Mouse (Mus musculus): Measurements from ENCODE around the gene Klhl21. TPM values are rescaled to one million over a fixed set of nuclear protein-coding genes. Genes with fewer than 3 reads are reported as not detected.
A peak's percentile ranks its signal among the peaks of the same experiment; 100 is the strongest.

Gene Klhl21
- polyA plus RNA-seq, 1 experiment from 2014 or later: 41.4 TPM

DNA sequence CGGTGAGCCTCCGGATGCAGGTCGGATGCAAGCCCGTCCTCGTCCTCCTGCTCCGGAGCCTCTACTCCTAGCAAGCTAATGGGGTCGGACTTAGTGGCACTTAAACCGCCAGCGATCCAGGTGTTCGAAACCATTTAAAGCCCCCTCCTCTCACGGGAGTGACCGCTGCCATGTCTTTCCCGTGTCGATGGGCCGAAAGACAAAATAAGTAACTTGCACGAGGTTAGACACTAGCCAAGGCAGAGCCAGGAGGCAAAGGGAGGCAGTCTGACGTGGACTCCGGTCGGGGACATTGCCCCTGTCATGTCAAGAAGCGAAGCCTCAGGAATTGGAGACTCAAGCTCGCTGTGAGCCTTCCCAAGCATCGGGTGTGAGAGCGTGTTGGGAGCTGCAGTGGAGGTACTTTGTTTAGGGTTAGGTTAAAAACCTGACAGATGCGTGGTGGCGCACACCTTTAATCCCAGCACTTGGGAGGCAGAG, 31.3 kb downstream of the Klhl21 start:
- Histone ChIP-seq H3K4me1 (replicated peaks) (peaks cover 9% of the 10 kb centered on the region), H3K27ac (ENCODE audit: poor library complexity, severe bottlenecking) (no peak overlapping the region)
- WGBS: 2% methylated on average over 25 of the region's 25 CpGs

DNA sequence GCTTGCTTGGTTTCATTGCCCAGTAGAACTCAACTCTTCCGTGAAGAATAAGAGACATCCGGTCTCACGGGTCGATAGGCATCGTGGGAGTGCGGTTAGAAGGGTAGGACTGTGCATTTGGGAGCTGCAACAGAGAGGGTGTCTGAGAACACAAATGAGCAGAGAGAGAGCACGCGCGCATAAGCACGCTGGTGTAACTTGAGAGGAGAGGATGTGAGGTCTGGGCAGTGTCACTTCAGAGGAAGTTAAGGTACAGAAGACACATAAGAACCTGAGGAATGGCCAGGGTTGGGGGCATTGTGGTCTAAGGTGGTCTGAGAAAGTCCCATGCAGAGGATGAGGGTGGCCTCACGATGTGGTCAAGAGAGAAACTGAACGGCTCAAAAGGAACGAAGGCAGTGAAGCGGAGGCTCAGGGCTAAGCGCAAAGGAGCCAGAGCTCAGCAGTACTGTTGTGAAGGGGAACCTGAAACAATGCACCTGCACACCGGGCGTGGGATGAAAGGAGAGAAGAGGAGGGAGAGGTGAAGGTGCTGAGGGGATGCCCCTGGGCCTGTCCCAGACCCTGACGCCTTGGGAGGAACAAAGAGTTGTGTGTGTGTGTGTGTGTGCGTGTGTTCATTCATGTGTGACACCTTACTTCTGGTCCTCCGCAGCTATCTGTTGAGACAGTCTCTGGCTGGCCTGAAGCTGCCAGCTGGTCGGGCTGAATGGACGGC, 33.5 kb downstream of the Klhl21 start:
- ATAC-seq (ENCODE audit: insufficient number of reproducible peaks, low FRiP score): no peak
- Histone ChIP-seq H3K4me3 (no peak overlapping the region), H3K27me3 (replicated peaks) (no peaks in the 10 kb centered on the region), H3K9ac (no peak overlapping the region), H3K27ac (ENCODE audit: poor library complexity, severe bottlenecking) (no peak overlapping the region), H3K36me3 (peaks cover 58% of the 10 kb centered on the region), H3K4me1 (replicated peaks) (peaks cover 9% of the 10 kb centered on the region), H3K4me2 (no peak overlapping the region), H3K9me3 (replicated peaks) (no peaks in the 10 kb centered on the region)
- WGBS: 95% methylated on average over 22 of the region's 22 CpGs

More for the DNA sequence above, 31.3 kb downstream of the Klhl21 start:
- peak overlapping the region; percentile 95 for H3K9ac ChIP-seq
- H3K36me3 ChIP-seq: peaks cover 40% of the 10 kb centered on the region
- no peaks in the 10 kb centered on the region for H3K27me3 ChIP-seq (replicated peaks)
- ATAC-seq (ENCODE audit: insufficient number of reproducible peaks, low FRiP score): no peak
- H3K9me3 ChIP-seq (replicated peaks): no peaks in the 10 kb centered on the region
- H3K4me2 ChIP-seq: peak overlapping the region; percentile 92
- H3K4me3 ChIP-seq: peak overlapping the region; percentile 91

DNA sequence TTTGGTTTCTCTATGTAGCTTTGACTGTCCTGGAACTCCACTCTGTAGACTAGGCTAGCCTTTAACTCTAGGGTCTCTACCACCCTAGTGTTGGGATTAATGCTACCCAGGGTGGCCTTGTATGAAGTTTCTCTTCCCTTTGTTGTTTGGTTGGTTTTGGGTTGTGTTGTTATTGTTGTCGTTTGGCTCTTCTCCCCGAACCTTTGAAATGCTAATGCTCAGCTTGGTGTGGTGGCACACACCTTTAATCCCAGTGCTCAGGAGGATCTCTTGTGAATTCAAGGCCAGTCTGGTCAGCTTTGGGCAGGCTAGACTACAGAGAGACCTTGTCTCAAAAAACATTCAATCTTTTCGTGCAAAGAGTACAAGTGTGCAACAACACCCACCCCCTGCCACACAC, 34.6 kb downstream of the Klhl21 start:
- Histone ChIP-seq H3K27ac (ENCODE audit: poor library complexity, severe bottlenecking) (no peak overlapping the region), H3K4me1 (replicated peaks) (peaks cover 9% of the 10 kb centered on the region), H3K36me3 (peaks cover 69% of the 10 kb centered on the region), H3K9me3 (replicated peaks) (no peaks in the 10 kb centered on the region), H3K4me2 (no peak overlapping the region), H3K4me3 (no peak overlapping the region), H3K9ac (no peak overlapping the region), H3K27me3 (replicated peaks) (no peaks in the 10 kb centered on the region)
- 84% methylated on average over 3 of the region's 3 CpGs for WGBS
- ATAC-seq (ENCODE audit: insufficient number of reproducible peaks, low FRiP score): no peak

DNA sequence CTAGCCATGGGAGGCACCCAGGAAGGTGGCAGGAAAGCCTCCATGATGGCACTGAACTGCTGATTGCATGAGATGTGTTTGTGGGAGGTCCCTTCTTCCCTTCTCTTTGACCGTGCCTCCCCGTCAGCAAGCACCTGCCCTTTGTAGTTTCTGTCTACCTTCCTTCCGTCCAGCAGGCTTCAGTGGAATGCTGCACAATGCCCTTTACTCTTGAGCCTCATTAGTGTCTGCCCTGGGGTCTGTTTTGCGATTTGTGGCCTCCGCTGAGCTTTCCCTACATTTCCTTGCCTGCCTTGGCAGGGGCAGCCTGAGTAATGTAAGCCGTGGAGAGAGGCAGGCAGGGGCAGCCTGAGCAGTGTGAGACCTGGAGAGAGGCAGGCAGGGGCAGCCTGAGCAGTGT, 36.0 kb downstream of the Klhl21 start:
- peaks cover 79% of the 10 kb centered on the region for H3K36me3 ChIP-seq
- 83% methylated on average over 6 of the region's 6 CpGs for WGBS

DNA sequence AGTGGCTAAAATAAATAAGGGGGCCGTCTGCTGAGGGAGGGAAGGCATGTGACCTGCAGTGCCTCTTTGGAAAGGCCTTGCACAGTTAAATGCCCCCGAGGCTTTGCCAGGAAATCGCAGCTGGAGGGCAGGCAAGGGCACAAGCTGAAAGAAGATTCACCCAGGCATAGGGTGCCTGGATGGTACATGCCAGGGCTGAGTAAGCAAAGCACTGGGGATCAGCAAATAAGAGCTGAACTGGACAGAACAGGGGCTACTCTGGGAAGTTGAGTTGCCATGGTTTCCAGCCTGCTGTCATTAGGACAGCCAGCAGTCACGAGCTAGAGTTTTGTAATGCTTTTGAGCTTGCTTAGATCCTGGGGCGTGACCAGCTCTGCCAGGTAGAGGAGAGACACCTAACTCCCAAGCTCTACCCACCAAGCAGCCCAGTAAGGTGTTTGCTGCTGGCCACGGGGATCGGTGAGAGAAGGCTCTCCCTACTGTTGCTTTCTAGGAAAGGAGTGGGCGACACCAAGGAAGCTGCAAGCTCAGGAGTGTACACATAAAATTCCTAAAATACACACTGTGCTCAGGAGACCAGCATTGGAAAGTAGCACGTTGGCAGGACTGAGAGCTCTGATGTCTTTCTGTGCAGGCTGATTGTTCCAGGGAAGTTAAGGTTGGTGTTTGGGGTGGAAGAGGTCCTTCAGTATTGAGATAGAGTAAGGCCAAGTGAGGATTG, 53.9 kb downstream of the Klhl21 start:
- Histone ChIP-seq H3K36me3 (peaks cover 46% of the 10 kb centered on the region), H3K4me3 (no peak overlapping the region), H3K4me1 (replicated peaks) (no peaks in the 10 kb centered on the region), H3K27ac (ENCODE audit: poor library complexity, severe bottlenecking) (no peak overlapping the region), H3K9ac (no peak overlapping the region), H3K9me3 (replicated peaks) (no peaks in the 10 kb centered on the region), H3K4me2 (no peak overlapping the region), H3K27me3 (replicated peaks) (0 out of 2 replicates have a peak, but pooled peaks cover 3% of the 10 kb centered on the region)
- 75% methylated on average over 9 of the region's 9 CpGs for WGBS
- ATAC-seq (ENCODE audit: insufficient number of reproducible peaks, low FRiP score): no peak

More for the DNA sequence above, 36.0 kb downstream of the Klhl21 start:
- Histone ChIP-seq H3K27me3 (replicated peaks) (no peaks in the 10 kb centered on the region), H3K27ac (ENCODE audit: poor library complexity, severe bottlenecking) (no peak overlapping the region), H3K4me2 (no peak overlapping the region), H3K9me3 (replicated peaks) (no peaks in the 10 kb centered on the region), H3K9ac (no peak overlapping the region), H3K4me3 (no peak overlapping the region), H3K4me1 (replicated peaks) (peaks cover 9% of the 10 kb centered on the region)
- no peak for ATAC-seq (ENCODE audit: insufficient number of reproducible peaks, low FRiP score)

DNA sequence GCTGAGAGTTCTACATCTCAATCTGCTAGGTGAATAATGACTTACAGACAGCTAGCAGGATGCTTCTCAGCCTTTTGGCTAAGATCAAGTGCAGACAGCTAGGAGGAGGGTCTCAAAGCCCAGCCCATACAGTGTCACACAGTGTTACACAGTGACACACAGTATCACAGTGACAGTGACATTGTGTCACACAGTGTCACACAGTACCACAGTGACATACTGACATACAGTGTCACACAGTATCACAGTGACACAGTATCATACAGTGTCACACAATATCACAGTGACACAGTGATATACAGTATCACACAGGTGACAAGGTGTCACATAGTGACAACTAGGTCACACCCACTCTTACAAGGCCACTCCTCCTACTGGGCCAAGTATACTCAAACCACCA, 58.7 kb downstream of the Klhl21 start:
- no peak overlapping the region for H3K4me2 ChIP-seq
- peaks cover 6% of the 10 kb centered on the region for H3K4me1 ChIP-seq (replicated peaks)
- H3K36me3 ChIP-seq: peaks cover 8% of the 10 kb centered on the region
- H3K27me3 ChIP-seq (replicated peaks): 0 out of 2 replicates have a peak, but pooled peaks cover 5% of the 10 kb centered on the region
- no peaks in the 10 kb centered on the region for H3K9me3 ChIP-seq (replicated peaks)
- H3K27ac ChIP-seq (ENCODE audit: poor library complexity, severe bottlenecking): no peak overlapping the region
- H3K4me3 ChIP-seq: no peak overlapping the region
- H3K9ac ChIP-seq: no peak overlapping the region
- ATAC-seq (ENCODE audit: insufficient number of reproducible peaks, low FRiP score): peak; percentile 22; the same call in 1 of the 2 replicates

Other genes starting within 250 kb of the Klhl21 start
- gene Camta1, start 146.9 kb upstream of the Klhl21 start, polyA plus RNA-seq (2016; fragmentation: Nextera tagmentation; extraction: Ambion mirVana): 159 and 165 TPM in 2 replicates
- 61.1 and 63.8 TPM in 2 replicates for gene Dnajc11, start 75.1 kb upstream of the Klhl21 start, polyA plus RNA-seq (2016; fragmentation: Nextera tagmentation; extraction: Ambion mirVana)
- gene Thap3, start 19.8 kb upstream of the Klhl21 start, polyA plus RNA-seq (2016; fragmentation: Nextera tagmentation; extraction: Ambion mirVana): 25.2 and 26.6 TPM in 2 replicates
- gene Phf13, start 12.5 kb upstream of the Klhl21 start, polyA plus RNA-seq (2016; fragmentation: Nextera tagmentation; extraction: Ambion mirVana): 26.7 and 27.0 TPM in 2 replicates
- gene Zbtb48, start 18.9 kb downstream of the Klhl21 start, polyA plus RNA-seq (2016; fragmentation: Nextera tagmentation; extraction: Ambion mirVana): 13.9 and 15.1 TPM in 2 replicates
- 0.06 and 0.13 TPM in 2 replicates for gene Tas1r1, start 29.8 kb downstream of the Klhl21 start, polyA plus RNA-seq (2016; fragmentation: Nextera tagmentation; extraction: Ambion mirVana)
- 23.1 and 25.8 TPM in 2 replicates for gene Nol9, start 30.5 kb downstream of the Klhl21 start, polyA plus RNA-seq (2016; fragmentation: Nextera tagmentation; extraction: Ambion mirVana)
- 13.6 and 14.1 TPM in 2 replicates for gene Plekhg5, start 63.7 kb downstream of the Klhl21 start, polyA plus RNA-seq (2016; fragmentation: Nextera tagmentation; extraction: Ambion mirVana)
- 0.86 and 1.1 TPM in 2 replicates for gene Tnfrsf25, start 107.1 kb downstream of the Klhl21 start, polyA plus RNA-seq (2016; fragmentation: Nextera tagmentation; extraction: Ambion mirVana)
- 1.3 and 1.6 TPM in 2 replicates for gene Espn, start 143.6 kb downstream of the Klhl21 start, polyA plus RNA-seq (2016; fragmentation: Nextera tagmentation; extraction: Ambion mirVana)
- gene Hes2, start 150.1 kb downstream of the Klhl21 start, polyA plus RNA-seq (2016; fragmentation: Nextera tagmentation; extraction: Ambion mirVana): not detected in 2 replicates
- 63.4 and 64.6 TPM in 2 replicates for gene Acot7, start 169.3 kb downstream of the Klhl21 start, polyA plus RNA-seq (2016; fragmentation: Nextera tagmentation; extraction: Ambion mirVana)

Measured in heart, embryonic 12.5 days (tissue).